ENCODE assay signal across 14 mouse cellular contexts in the genomic region with DNA sequence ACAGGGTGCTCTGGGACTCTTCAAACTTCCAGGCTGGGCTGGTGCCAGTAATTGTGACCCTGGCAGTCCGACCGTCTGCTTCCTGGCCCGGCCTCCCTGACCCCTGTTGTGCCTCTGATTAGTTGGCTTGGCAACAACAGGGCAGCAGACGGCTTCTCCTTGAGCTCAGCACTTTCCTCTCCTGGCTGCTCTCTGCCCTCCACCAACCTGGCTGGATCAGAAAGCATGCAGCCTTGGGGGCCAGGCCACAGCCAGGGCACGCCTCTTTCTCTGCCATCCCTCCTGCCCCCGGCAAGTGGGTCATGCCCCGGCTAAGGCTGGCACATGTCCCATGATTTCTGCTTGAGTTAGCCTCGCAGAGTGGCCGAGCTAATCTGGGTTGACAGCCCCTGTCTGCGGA. TPM values are rescaled to one million over a fixed set of nuclear protein-coding genes. Genes with fewer than 3 reads are reported as not detected.
DNase-seq lines count a peak whose midpoint lies in the region; ATAC-seq and TF ChIP-seq lines count a peak whose summit lies in the region.
"Had no signal": no experiment of that assay in that cellular context is flagged by ENCODE, and none has a peak within 500 bp of the region (broad histone marks: within the 10 kb centered on the region; RNA-seq: fewer than 3 reads in every experiment).

No protein-coding gene starts in this region.

- H3K4me3 ChIP-seq in lung, embryonic 14.5 days (ENCODE audit: low read depth, low read length): no peak overlapping the region
- H3K4me3 ChIP-seq: limb, embryonic 13.5 days; megakaryocyte, embryonic 14.5 days; neural tube, embryonic 12.5 days had no signal

- 48% methylated on average over 10 of the region's 10 CpGs for WGBS in lung, embryonic 14.5 days

- no peak overlapping the region for H3K9ac ChIP-seq in lung, embryonic 14.5 days
- H3K9ac ChIP-seq: limb, embryonic 13.5 days; neural tube, embryonic 12.5 days had no signal

- no peaks in the 10 kb centered on the region for H3K9me3 ChIP-seq in lung, embryonic 14.5 days (ENCODE audit: low read depth, low read length)
- H3K9me3 ChIP-seq: limb, embryonic 13.5 days; neural tube, embryonic 12.5 days had no signal

- H3K27me3 ChIP-seq in lung, embryonic 14.5 days (ENCODE audit: insufficient read depth, low read length): no peaks in the 10 kb centered on the region
- H3K27me3 ChIP-seq: limb, embryonic 13.5 days; neural tube, embryonic 12.5 days had no signal

- no peak for ATAC-seq in lung, embryonic 14.5 days (ENCODE audit: insufficient read depth)
- ATAC-seq: activated CD4-positive, CD25-positive, alpha-beta regulatory T cell, adult 4 months had no signal

- H3K36me3 ChIP-seq in lung, embryonic 14.5 days (ENCODE audit: insufficient read depth): no peaks in the 10 kb centered on the region
- H3K36me3 ChIP-seq: limb, embryonic 13.5 days; neural tube, embryonic 12.5 days had no signal

- TF ChIP-seq CTCF in lung, embryonic 14.5 days (IDR thresholded peaks at IDR 0.05; ENCODE audit: low read depth): no peak

- no peak overlapping the region for H3K27ac ChIP-seq in lung, embryonic 14.5 days (ENCODE audit: low read depth)
- H3K27ac ChIP-seq: limb, embryonic 13.5 days; neural tube, embryonic 12.5 days had no signal

- H3K4me2 ChIP-seq in lung, embryonic 14.5 days: no peak overlapping the region
- H3K4me2 ChIP-seq: limb, embryonic 13.5 days; neural tube, embryonic 12.5 days had no signal

- peak; percentile 6 for DNase-seq in lung, embryonic 14.5 days
- no peak for DNase-seq in lung, postnatal 25 days (ENCODE audit: low spot score)
- DNase-seq in adrenal gland, postnatal 36 days: peak; percentile 68 to 80
- DNase-seq in cerebellum, adult 9-11 months: peak; percentile 100
- DNase-seq in lung, postnatal 14 days: peak; percentile 6
- DNase-seq in gastrocnemius, adult 8-10 months (ENCODE audit: low spot score in 2 of 2): no peak
- DNase-seq in thymus, postnatal 0 days (ENCODE audit: low spot score): no peak
- DNase-seq in urinary bladder, postnatal 10 days (ENCODE audit: low spot score): no peak
- DNase-seq: embryo, embryonic 11 days had no signal

- H3K4me1 ChIP-seq in lung, embryonic 14.5 days (ENCODE audit: insufficient read depth): no peaks in the 10 kb centered on the region
- H3K4me1 ChIP-seq: megakaryocyte, embryonic 14.5 days; neural tube, embryonic 12.5 days had no signal

RNA-seq across cellular contexts. Expression of a gene that starts 56.0 kb away (rescaled TPM):
- not detected in 2 replicates for polyA plus RNA-seq in lung, embryonic 14.5 days (2014; fragmentation: Nextera tagmentation; extraction: Ambion mirVana)
- under 1 TPM; 0.30 to 0.63 TPM for total RNA-seq in adrenal gland, postnatal 36 days (2021)
- total RNA-seq in gastrocnemius, adult 8-10 months (2022): 1 to 10 TPM in 1 of 4 experiments, under 1 TPM in 3; 0.15 to 1.9 (median 0.38) TPM
- polyA plus RNA-seq in thymus, postnatal 0 days (2015; fragmentation: Nextera tagmentation; extraction: Ambion mirVana): 0.01 and 0.03 TPM in 2 replicates
- total RNA-seq: granulocyte monocyte progenitor cell, adult 5-6 weeks had no signal

Comparison
In these comparisons a context has a peak if more than half of its experiments do, and no peak if none do; other contexts are left out.
1. DNase-seq: peak in lung, embryonic 14.5 days (single experiment), adrenal gland, postnatal 36 days (2 of 2), cerebellum, adult 9-11 months (single experiment) and lung, postnatal 14 days (single experiment); none in lung, postnatal 25 days (single experiment), gastrocnemius, adult 8-10 months (0 of 2), thymus, postnatal 0 days (single experiment) and urinary bladder, postnatal 10 days (single experiment).